Mouse (Mus musculus) neural tube, embryonic 15.5 days (tissue): ENCODE results near the gene Mtr. TPM values are rescaled to one million over a fixed set of nuclear protein-coding genes. Genes with fewer than 3 reads are reported as not detected.
"Not testable (repeated sequence)": the region's sequence is repeated elsewhere in the genome, so short reads cannot be mapped to it uniquely, and the experiment has no call there.

Experiments
- ATAC-seq: fragments of 200-750 bp; cut with Nextera tagmentation; 2 replicates; pipeline ENCODE4 v1.8.0; 2017; ENCODE audit warnings: mild to moderate bottlenecking, moderate TSS enrichment, moderate library complexity; ENCODE audit not compliant: low FRiP score
- H3K27ac ChIP-seq: fragments of 300-500 bp; sonication (generic); replicated peaks from 2 replicates; pipeline ENCODE4 v1.5.1; 2015; ENCODE audit warnings: mild to moderate bottlenecking, inconsistent platforms
- H3K27me3 ChIP-seq: fragments of 300-500 bp; sonication (generic); replicated peaks from 2 replicates; pipeline ENCODE4 v1.6.1; 2015; ENCODE audit warnings: inconsistent platforms
- H3K36me3 ChIP-seq: fragments of 300-500 bp; sonication (generic); 2 replicates; pipeline ENCODE4 v1.6.1; 2015; ENCODE audit warnings: inconsistent platforms
- H3K4me1 ChIP-seq: fragments of 300-500 bp; sonication (generic); 2 replicates; pipeline ENCODE4 v1.6.1; 2015; ENCODE audit warnings: inconsistent platforms
- H3K4me2 ChIP-seq: fragments of 300-500 bp; sonication (generic); 2 replicates; pipeline ENCODE4 v1.6.1; 2015; ENCODE audit warnings: inconsistent platforms, mild to moderate bottlenecking, moderate library complexity
- H3K4me3 ChIP-seq: fragments of 300-500 bp; sonication (generic); replicated peaks from 2 replicates; pipeline ENCODE4 v1.5.1; 2015; ENCODE audit warnings: mild to moderate bottlenecking, inconsistent platforms
- H3K9ac ChIP-seq: fragments of 300-500 bp; sonication (generic); replicated peaks from 2 replicates; pipeline ENCODE4 v1.6.1; 2015; ENCODE audit warnings: mild to moderate bottlenecking, inconsistent platforms
- H3K9me3 ChIP-seq: fragments of 300-500 bp; sonication (generic); replicated peaks from 2 replicates; pipeline ENCODE4 v1.6.1; 2016; ENCODE audit warnings: inconsistent platforms
- WGBS: fragments of 180-500 bp; shearing (Covaris S2); methylation state at CpG from one replicate; pipeline ENCODE4 v1.1.7; 2015; ENCODE audit warnings: mixed read lengths; 5-methylcytosine and 5-hydroxymethylcytosine counted together
- polyA plus RNA-seq: library from polyadenylated mRNA; unstranded; fragments of >200 nt; fragmentation: Nextera tagmentation; extraction: Ambion mirVana; gene quantifications from 2 replicates; pipeline ENCODE4 v1.2.1, GENCODE M21; 2015

Gene Mtr
- polyA plus RNA-seq, 1 experiment from 2014 or later: 3.9 TPM

DNA sequence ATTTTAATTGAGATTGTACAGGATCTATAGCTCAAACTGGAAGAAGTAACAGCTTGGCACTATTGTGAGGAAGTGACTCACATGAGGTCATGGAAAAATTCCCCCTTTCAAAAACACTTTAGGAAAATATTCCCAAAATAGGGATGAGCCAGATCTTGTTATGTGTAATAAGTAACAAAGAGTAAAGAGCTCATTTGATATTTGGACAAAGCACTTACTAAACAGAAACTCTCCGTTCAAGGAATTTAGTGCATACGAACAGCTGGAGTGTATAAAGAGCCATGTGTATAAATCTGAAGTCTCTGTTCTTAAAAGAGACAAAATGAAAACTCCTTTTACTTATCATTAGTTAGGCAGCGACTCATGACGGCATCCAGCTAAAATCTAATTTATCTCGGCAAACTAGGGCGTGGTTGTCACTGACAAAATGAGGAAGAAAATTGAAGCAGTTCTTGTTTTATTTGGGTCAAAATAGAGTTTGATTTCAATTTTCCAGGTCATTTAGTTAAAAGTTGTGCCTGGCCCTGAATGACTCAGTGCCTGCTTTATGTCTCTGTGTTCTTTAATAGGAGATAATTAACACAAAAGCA is 110.9 kb downstream of the Mtr start:
- H3K27me3 ChIP-seq: no peaks in the 10 kb centered on the region
- no peak for ATAC-seq
- 51% methylated on average over 6 of the region's 6 CpGs for WGBS
- H3K4me1 ChIP-seq: no peaks in the 10 kb centered on the region
- H3K9me3 ChIP-seq: no peaks in the 10 kb centered on the region
- H3K27ac ChIP-seq: no peak overlapping the region
- no peak overlapping the region for H3K9ac ChIP-seq
- H3K4me2 ChIP-seq: no peak overlapping the region
- no peak overlapping the region for H3K4me3 ChIP-seq
- no peaks in the 10 kb centered on the region for H3K36me3 ChIP-seq

DNA sequence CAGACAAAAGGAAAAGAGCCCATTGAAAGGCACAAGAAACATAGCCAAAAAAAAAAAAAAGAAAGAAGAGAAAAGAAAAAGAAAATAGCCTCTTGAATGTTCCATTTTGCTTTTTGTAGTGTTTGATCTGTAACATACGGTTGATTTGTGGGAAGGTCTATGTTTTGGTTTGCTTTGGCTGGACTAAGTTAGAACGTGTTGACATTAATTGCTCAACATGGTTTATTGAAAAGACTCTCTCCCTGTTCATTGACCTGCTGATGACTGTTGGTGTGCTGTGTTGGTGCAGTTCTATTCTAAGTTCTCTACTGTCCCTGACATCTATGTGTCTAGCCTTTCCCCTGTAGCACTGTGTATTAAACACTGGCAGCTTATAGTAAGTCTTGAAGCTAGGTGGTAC is 111.5 kb downstream of the Mtr start:
- Histone ChIP-seq H3K4me3 (no peak overlapping the region), H3K4me2 (no peak overlapping the region), H3K9ac (no peak overlapping the region), H3K4me1 (no peaks in the 10 kb centered on the region), H3K27me3 (no peaks in the 10 kb centered on the region), H3K36me3 (no peaks in the 10 kb centered on the region), H3K27ac (no peak overlapping the region), H3K9me3 (no peaks in the 10 kb centered on the region)
- WGBS: 82% methylated on average over 2 of the region's 2 CpGs
- no peak for ATAC-seq

DNA sequence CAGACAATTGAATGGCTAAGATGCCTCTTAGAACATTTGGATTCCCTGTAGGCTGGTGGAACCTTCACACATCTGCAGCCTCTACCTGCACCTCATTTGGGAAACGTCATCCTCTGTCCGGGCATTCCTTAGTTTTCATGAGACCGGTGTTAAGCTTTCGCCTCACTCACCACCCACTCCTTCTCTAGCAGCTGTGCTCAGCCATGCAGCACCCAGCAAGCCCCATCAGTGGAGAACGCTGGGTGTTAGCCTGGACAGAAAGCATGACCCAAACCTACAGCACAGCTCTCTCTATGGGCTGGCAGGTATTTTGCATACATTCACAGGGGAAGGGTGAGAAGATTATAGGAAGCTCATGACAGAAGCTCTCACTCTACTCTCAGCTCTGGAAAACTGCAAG is 114.6 kb downstream of the Mtr start:
- 91% methylated on average over 5 of the region's 5 CpGs for WGBS
- H3K36me3 ChIP-seq: no peaks in the 10 kb centered on the region
- H3K4me1 ChIP-seq: no peaks in the 10 kb centered on the region
- H3K27ac ChIP-seq: no peak overlapping the region
- H3K9ac ChIP-seq: no peak overlapping the region
- no peaks in the 10 kb centered on the region for H3K9me3 ChIP-seq
- no peak overlapping the region for H3K4me3 ChIP-seq
- ATAC-seq: no peak
- H3K4me2 ChIP-seq: no peak overlapping the region
- no peaks in the 10 kb centered on the region for H3K27me3 ChIP-seq

DNA sequence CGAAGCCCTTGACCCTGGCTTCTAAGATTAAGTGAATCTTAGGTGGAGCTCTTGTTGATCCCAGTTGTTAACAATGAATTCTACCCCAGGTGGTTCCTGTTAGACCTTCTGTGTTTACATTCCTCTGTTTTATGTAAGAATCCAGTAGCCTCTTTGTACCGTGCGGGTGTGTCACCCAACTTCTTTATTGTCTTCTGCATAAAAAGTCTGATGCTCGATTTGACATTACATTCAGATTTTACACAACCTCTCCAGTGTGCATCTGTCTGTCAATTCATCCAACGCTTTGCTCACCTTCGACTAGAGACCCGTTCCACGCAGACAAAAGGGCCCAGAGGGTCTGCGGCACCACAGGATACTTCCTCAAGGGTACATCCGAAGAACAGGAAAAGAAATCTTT is 121.5 kb downstream of the Mtr start:
- not testable (repeated sequence) for H3K4me1 ChIP-seq, H3K4me3 ChIP-seq, H3K4me2 ChIP-seq, H3K9me3 ChIP-seq, H3K27ac ChIP-seq, H3K27me3 ChIP-seq, ATAC-seq, H3K9ac ChIP-seq, H3K36me3 ChIP-seq
- WGBS: 88% methylated on average over 10 of the region's 10 CpGs

DNA sequence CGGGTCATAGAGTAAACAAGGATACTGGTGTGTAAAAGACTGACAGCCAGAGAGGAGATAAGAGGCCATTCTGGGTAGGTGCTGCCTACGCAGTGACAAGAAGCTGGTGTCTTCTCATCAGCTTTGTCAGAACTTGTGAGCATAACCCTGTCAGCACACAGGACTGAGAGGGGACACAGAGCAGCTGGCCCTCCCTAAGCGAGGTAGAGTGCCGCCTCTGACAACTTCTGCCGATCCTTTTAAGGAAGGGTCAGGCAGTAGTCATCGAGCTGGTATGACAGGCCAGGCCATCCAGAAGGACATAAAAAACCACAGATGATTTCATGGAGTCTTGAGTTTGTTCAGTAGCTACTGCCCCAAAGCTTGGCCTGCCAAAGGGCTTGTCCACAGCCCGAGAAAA is 124.4 kb downstream of the Mtr start:
- H3K9me3 ChIP-seq: no peaks in the 10 kb centered on the region
- no peak overlapping the region for H3K4me2 ChIP-seq
- no peak overlapping the region for H3K27ac ChIP-seq
- H3K4me1 ChIP-seq: no peaks in the 10 kb centered on the region
- H3K4me3 ChIP-seq: no peak overlapping the region
- H3K27me3 ChIP-seq: no peaks in the 10 kb centered on the region
- 92% methylated on average over 7 of the region's 7 CpGs for WGBS
- ATAC-seq: no peak
- H3K36me3 ChIP-seq: no peaks in the 10 kb centered on the region
- H3K9ac ChIP-seq: no peak overlapping the region

Other genes with a start within 250 kb of the Mtr start
- gene Ryr2, start 151.2 kb downstream of the Mtr start, polyA plus RNA-seq: 4.6 and 7.1 TPM in 2 replicates
- gene Actn2, start 82.6 kb upstream of the Mtr start, polyA plus RNA-seq: 13.5 and 22.6 TPM in 2 replicates
- gene Heatr1, start 136.9 kb upstream of the Mtr start, polyA plus RNA-seq: 9.8 and 12.9 TPM in 2 replicates
- gene Lgals8, start 206.8 kb upstream of the Mtr start, polyA plus RNA-seq: 26.6 and 31.5 TPM in 2 replicates